Mouse (Mus musculus) cerebellum, postnatal 4 days (tissue): ENCODE results near the gene Mpo.
A peak's percentile ranks its signal among the peaks of the same experiment; 100 is the strongest.

Experiments used
- DNase-seq, 2 experiments: peaks; one replicate each; pipeline ENCODE4 v3.0.0; 2022; ENCODE audit warnings: low spot score in 2 of 2, mixed read lengths in 1 of 2

The Mpo gene

GRCm38 (mm10) chr11:87758161-87758911, 35.0 kb upstream of the Mpo start:
- DNase-seq, result no peak

- DNase-seq, result no peak
Observed at GRCm38 (mm10) chr11:87758957-87759608, 34.3 kb upstream of the Mpo start.

GRCm38 (mm10) chr11:87759609-87760005, 33.8 kb upstream of the Mpo start:
- peak in 1 of 2 experiments; percentile 39 for DNase-seq

GRCm38 (mm10) chr11:87760301-87761081, 32.9 kb upstream of the Mpo start, which contains the start of gene Tspoap1:
Gene Tspoap1, plus strand, starts transcription at chr11:87760541.
- DNase-seq, result peak in 1 of 2 experiments; percentile 67

GRCm38 (mm10) chr11:87761181-87761721, 32.1 kb upstream of the Mpo start:
- no peak for DNase-seq

GRCm38 (mm10) chr11:87761806-87762701, 31.3 kb upstream of the Mpo start:
- no peak for DNase-seq

- no peak for DNase-seq
Observed at GRCm38 (mm10) chr11:87762702-87763385, 30.5 kb upstream of the Mpo start.

- DNase-seq, result peak in 1 of 2 experiments; percentile 64
Observed at GRCm38 (mm10) chr11:87763511-87763987, 29.8 kb upstream of the Mpo start.

GRCm38 (mm10) chr11:87763988-87764876, 29.1 kb upstream of the Mpo start:
- peak in 1 of 2 experiments; percentile 49 for DNase-seq

GRCm38 (mm10) chr11:87768745-87769144, 24.6 kb upstream of the Mpo start:
- no peak for DNase-seq

GRCm38 (mm10) chr11:87770989-87771388, 22.4 kb upstream of the Mpo start:
- peak; percentile 61 to 70 for DNase-seq

GRCm38 (mm10) chr11:87772354-87772753, 21.0 kb upstream of the Mpo start:
- DNase-seq, result no peak

- peak in 1 of 2 experiments; percentile 71 for DNase-seq
Observed at GRCm38 (mm10) chr11:87778100-87778765, 15.1 kb upstream of the Mpo start.

- no peak for DNase-seq
Observed at GRCm38 (mm10) chr11:87778915-87779314, 14.5 kb upstream of the Mpo start.

GRCm38 (mm10) chr11:87779392-87779791, 14.0 kb upstream of the Mpo start:
- no peak for DNase-seq

- no peak for DNase-seq
Observed at GRCm38 (mm10) chr11:87780130-87780529, 13.3 kb upstream of the Mpo start.

- DNase-seq, result no peak
Observed at GRCm38 (mm10) chr11:87790088-87790487, 3.3 kb upstream of the Mpo start.

- DNase-seq, result no peak
Observed at GRCm38 (mm10) chr11:87801711-87802275, 8.4 kb downstream of the Mpo start.
